Mouse (Mus musculus): ENCODE measurements around the gene Fam114a1.
A peak's percentile ranks its signal among the peaks of the same experiment; 100 is the strongest.

Gene Fam114a1

DNA sequence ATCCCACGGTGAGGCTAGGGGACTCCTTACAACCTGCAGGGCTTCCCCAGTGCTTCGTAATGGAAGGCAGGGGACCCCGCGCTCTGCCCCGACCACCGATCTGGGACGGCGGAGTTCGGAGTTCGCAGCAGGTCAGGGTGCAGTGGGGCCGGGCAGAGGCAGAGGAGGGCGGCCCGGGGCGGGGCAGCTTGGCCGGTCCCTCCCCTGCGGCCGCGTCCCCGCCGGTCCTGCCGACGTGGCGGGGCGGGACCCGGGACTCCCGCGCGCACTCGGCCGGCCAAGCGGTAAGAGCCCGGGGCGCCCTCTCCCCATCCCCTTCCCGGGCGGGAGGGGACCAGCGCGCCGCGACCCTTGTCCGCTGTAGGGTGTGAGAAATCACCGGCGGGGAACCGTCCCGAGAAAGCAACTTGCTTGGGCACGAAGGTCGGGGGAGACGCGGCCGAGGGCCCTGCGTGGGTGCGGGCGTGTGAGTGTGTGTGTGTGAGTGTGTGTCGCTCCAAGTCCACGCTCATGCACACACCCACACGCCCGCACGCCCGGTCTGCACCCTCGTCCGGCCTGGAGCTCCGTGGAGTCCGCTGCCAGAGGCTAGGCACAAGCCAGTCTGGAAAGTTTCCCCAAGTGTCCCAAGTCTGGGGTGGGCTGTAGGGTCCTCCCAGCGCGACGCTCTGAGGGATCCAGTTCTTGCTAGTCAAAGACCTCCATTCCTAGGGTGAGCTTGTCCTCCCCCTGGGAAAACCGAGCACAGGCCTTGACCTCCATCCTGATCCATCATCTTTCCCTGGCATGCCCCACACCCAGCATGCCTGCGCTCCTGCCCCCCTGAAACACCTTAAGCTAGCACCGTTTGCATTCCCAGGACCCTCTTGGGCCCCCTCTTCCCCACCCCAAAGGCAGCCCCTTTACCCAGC, at the start of gene Fam114a1:
Gene Fam114a1, plus strand, starts transcription at position 211 of the 911 bp plus-strand sequence.
- DNase-seq (ENCODE audit: low read depth), result peak; percentile 40

DNA sequence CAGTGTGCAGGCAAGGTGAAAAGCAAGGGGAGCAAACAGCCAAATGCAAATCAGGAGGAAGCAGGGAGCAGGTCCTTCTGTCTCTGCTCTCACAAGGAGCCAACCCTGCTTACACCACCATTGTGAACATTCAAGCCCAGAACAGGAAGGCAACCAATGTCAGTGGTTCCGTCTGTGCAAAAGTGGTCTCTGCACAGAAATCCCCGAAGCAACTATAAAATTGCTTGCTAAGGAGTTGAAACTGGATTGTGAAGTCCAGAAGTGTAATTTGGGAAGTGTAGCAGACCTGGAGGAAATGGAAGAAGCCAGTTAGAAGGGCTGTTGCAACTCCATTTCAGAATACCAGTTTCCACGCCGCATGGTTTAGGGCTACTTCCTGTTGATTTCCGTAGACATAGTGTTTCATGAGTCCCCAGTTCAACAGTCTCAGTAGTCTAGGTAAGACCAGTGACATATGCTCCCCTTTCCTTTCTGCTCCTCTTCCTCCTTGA, 46.9 kb upstream of the Fam114a1 start:
- no peak for DNase-seq (ENCODE audit: low read depth)

DNA sequence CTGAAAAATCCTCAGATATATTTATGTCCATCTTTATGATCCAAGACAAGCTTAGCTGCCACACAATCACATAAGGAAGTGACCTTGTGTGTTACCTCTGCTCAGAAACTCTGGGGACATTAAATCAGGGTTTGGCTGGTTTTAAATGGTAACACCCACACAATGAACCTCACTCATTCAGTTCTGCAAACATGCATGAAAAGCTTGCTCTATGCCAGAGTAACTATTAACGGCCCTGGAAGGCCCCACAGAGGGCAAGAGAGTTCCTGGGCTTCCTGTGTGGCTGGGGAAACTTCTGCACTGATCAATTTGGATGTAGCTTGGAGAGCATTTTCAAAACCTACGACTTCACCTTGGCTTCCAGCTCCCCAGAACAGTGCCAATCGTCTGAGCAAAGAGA, 37.7 kb upstream of the Fam114a1 start:
- no peak for DNase-seq (ENCODE audit: low read depth)

DNA sequence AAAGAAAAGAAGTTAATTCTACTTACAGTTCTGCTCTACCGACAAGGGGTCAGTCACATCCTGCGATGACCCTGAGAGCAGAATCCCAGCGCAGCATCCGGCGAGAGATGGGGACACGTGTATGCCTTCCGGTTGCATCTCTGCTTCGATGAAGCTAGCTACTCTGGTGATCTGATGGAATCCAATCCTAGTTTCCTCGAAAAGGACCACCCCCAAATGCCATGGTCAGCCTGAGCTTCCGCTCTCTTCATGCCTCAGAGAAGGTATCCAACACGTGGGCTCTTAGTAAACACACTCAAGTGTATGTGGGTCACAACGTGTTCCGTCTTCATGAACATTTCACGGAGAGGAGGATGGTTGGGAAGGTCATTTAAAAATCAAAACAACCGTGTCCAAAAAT, 37.1 kb upstream of the Fam114a1 start:
- no peak for DNase-seq (ENCODE audit: low read depth)

DNA sequence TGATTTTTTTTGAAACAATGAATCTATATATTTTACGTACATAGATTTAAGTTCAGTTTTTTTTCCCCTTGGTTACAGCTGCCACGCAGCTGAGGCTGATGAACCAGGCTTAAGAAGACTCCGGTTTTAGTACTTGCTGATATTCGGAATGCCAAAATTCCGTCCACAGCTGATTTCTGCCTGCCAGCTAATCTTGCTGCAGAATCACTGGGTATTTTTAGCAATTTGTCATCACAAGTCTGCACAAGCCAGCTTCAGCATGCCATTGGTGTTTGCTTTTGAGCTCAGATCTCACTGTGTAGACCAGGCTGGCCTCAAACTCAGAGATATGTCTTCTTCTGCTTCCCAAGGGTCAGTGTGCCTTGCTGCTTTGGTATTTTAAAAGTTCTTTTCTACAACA, 18.4 kb upstream of the Fam114a1 start:
- no peak for DNase-seq (ENCODE audit: low read depth)

DNA sequence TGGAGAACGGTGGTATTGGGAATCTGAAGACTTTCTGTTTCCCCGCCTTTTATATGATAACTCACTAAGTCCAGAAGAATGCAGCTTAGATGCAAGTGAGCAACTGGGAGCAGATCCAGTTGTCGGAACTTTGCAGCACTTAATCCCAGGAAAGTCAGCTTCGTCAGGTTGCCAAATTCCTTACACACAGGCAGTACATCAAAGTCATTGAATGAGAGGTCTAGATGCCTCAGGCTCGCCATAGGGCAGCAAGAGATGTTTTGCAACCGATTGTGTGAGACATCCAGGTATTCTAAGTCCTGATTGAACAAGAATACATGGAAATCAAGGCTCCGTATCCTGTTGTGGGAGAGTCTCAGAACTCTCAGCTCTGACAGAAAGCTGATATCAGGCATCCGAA, 14.9 kb upstream of the Fam114a1 start:
- no peak for DNase-seq (ENCODE audit: low read depth)

DNA sequence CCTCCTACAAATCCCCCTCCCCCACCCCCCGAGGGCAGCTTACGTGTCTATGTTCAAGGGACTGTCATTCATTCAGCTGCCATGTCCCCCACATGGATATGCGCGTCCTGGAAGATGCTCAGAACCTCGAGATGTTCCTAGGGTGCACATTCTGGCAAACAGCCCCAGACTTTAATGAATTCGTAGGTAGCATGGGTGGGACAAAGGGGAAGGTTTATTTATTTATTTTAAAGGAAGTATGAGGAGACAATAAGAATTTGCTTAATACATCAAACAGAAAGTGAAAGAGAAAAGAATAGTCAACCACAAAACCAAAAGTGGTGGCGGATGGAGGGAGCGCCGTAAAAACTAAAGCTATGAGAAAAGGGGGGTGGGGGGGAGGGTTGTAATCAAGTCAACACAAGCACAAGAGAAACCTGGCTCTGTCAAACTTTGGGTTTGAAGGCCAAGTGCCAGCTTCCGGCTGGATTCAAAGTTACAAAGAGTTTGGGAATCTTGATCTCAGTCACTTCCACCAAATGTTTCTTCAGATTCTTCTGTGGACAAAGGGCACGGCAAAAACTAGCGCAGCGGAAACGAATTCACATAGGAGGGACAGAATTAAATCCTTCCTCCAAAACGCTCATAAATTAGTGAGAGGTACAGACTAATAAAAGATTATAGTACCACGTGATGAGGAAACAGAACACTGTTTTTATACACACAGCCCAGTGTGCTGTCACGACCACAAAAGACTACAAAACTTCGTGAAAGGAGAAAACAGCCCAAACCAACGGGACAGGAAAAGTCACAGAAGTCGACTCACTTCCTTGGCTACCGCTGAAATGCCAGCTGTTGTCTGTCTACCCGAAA, 10.7 kb upstream of the Fam114a1 start:
- DNase-seq (ENCODE audit: low read depth), result no peak

DNA sequence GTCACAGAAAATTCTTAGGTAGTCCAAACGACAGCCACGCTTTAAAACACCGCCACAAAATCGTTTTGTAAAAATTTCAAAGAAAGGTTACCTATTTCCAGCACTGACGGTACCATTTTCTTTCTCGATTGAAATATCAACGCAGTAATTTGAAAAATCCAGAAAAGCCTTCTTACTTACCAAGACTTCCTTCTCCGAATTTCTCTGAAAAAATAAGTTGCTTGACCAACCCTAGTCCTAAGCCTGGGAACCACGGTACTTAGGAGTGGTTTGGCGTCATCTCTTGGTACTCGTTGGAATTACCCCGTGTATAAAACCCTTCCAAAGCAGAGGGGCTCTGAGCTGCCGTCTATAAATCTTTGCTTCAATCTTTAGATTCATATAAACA, 10.0 kb upstream of the Fam114a1 start, which contains the start of gene Tlr6:
Gene Tlr6, minus strand, starts transcription at position 255 of the 388 bp plus-strand sequence.
- DNase-seq (ENCODE audit: low read depth), result no peak

DNA sequence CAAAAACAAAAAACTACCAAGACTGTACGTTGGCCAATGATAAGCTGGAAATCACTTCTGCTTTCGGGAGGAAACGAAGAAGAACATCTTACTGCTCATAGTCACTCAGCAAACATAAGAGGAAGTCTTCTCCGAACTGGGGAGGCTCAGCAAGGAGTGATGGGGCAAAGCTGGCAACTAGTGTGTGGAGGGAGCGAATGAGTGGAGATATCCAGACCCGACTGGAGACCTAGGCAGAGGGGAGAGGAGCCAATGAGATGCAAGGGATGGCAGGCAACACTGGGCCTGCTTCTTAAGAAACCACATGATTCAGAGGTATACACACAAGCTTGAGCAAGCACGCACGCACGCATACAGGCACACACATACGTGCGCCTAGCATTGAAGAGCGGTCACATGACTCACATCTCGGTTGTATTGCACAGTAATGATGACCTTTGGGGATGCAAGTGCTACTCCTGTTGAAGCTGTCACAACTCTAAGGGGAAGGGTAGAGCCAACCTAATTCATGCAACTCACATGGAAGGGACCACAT, 8.9 kb upstream of the Fam114a1 start:
- no peak for DNase-seq (ENCODE audit: low read depth)

DNA sequence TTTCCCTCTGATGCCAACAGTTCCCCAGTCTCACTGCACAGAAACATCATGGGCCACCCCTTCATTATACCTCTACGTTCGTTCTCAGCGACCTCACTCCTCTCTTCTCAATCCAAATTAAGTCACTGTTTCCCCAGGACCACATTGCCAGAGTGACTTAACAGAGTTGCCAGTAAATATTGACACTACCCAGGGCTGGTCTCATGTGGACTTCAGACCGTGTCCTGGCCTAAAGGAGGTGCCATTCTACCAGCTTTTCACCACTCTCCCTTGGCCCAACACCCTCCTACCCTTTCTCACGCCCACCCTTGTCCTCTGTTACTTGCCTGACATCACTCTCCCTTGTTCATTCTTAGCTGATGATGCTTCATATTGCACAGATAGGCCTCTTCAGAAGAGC, 6.6 kb upstream of the Fam114a1 start:
- DNase-seq (ENCODE audit: low read depth), result no peak

DNA sequence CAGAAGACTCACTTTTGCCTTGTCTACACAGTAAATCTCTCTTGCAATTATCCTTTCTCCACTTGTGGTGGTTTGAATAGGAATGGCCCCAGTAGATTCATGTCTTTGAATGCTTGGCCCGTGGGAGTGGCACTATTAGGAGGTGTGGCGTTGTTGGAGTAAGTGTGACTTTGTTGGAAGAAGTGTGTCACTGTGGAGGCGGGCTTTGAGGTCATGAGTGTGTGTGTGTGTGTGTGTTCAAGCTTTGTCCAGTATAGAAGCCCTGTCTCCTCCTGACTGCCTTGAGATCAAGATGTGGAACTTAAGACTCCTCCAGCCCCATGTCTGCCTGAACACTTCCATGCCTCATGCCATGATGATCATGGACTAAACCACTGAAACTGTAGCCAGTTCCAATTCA, 6.1 kb upstream of the Fam114a1 start:
- DNase-seq (ENCODE audit: low read depth), result no peak

DNA sequence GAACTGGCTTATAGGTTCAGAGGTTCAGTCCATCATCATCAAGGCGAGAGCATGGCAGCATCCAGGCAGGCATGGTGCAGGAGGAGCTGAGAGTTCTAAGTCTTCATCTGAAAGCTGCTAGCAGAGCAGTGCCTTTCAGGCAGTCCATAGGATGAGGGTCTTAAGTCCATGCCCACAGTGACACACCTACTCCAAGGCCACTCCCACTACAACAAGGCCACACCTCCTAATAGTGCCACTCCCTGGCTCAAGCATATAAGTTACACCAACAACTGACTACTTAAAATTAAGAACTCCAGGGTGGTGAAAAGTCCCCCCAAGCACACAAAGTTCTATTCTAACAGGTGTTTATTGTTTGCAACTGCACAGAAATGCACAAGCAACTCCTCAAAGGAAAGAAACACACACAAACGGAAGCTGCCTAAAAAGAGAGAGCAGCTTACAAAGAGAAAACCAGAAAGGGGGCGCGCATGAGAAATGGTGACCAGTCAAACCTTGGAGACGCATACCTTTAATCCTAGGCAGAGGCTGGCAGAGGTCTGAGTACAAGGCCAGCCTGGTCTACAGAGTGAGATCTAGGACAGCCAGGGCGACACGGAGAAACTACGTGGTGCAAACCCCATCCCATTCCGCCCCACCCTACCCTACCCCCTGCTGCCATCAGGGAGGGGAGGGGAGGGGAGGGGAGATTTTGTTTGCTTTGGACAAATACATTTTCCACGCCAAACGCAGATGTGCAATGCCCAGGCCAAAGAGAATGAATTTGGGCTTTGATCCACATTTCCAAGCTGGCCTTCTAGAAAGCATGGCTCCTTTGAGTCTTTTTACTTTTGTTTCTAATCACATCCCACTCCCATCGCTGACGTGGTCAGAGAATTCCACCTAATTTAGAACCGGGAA, 660 bp upstream of the Fam114a1 start:
- DNase-seq (ENCODE audit: low read depth), result peak; percentile 25

DNA sequence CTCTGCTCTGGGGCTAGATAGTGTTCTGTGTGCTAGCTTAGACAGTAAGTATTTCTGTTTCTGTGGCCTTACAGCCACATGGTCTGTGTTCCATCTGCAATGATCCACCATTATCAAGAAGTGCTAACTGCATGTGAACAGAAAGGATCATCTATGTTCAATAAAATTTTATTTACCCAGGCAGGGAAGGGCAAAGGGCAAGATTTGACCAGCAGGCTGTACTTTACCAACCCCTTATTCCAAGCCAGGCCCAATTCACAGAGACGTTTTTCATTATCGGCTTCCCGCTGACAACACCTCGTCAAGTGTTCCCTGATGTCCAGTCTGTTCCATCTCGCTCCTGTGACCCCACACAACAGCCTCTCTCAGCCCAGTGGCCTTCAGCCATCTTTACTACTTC, 5.2 kb downstream of the Fam114a1 start:
- DNase-seq (ENCODE audit: low read depth), result no peak

DNA sequence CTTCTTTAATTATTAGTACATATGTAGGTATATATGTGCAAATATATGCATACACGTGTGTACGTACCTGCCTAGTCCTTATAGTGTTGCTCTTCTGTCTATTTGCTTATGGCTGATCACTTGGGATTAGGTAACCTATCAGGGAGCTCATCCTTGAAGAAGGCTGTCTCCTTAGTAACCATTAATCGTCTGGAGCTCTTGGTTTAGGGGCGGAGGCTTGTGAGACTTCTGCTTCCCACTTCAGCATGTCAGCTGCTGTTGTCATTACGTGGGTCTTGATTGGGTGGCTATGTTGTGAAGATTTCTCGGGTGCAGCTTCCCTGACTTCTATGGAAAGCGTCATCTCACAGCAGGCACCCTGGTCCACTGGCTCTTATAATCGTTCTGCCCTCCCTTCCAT, 7.3 kb downstream of the Fam114a1 start:
- no peak for DNase-seq (ENCODE audit: low read depth)

DNA sequence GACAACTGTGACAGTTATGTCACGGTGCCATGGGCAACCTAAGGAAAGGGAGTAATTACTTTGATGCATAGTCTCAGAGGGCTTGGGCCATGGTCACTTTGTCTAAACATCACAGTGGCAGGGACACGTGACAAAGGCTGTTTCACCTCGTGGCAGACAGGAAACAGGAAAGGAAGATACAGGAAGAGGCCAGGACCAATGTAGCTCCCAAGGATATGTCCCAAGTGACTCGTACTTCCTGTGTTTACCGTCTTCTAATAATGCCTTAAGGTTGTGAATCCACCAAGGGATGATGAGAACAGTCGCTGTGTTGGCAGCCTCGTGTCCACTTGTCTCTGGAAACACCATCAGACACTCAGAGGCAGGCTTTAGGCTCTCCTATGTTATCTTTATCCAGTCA, 16.1 kb downstream of the Fam114a1 start:
- no peak for DNase-seq (ENCODE audit: low read depth)

DNA sequence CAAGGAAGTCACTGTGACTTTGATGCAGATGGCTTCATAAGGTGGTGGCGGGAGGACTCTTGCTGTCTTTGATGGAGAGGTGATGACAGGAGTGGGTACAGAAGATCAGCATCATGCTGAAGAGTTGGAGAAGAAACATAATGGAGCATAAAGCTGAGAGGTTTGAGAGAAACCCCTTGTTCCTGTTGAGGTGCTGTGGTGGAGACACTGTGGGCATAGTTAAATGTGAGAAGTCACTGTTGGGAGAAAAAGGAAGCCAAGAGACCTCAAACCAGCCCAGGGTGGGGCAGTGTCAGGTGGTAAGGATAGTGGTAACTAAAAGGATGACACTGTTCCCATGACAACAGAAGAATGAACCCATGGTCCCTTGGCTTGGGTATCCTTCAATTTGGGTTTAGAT, 20.1 kb downstream of the Fam114a1 start:
- DNase-seq (ENCODE audit: low read depth), result no peak

DNA sequence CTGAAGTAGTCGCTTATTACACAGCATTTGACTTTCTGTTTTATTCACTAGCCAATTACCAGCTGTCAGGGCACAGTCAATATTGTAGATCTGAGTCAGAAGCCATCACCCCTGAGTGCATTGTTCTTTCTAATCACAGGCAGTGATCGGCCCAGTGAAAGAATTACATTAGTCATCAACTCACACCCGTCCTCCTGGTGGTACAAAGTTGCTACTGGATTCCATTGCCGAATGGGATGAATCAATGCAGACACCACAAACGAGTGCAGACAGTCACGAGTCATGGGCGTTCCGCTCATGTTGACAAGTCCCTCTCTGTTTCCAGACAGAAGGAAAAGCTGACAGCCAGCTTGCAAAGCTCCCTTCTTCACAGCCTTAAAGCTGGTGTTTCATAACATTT, 22.7 kb downstream of the Fam114a1 start:
- peak; percentile 89 for DNase-seq (ENCODE audit: low read depth)

DNA sequence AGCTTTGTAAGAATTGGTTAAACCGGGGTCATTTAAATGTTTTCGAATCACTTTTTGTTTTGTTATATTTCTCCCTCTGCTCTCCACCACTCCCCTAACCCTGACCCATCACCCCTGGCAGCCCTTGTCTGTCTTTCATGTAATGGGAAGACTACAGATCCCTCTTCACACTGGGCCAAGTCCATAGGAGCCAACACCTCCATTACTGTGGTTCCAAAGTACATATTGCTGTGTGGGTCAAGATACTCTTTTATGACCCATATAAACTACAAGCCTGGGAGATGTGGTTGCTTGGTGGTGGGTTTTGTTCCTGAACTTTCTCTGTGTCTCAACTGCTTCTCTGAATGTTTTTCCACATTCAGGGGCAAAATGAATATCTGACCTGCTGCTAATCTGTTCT, 25.5 kb downstream of the Fam114a1 start:
- no peak for DNase-seq (ENCODE audit: low read depth)

DNA sequence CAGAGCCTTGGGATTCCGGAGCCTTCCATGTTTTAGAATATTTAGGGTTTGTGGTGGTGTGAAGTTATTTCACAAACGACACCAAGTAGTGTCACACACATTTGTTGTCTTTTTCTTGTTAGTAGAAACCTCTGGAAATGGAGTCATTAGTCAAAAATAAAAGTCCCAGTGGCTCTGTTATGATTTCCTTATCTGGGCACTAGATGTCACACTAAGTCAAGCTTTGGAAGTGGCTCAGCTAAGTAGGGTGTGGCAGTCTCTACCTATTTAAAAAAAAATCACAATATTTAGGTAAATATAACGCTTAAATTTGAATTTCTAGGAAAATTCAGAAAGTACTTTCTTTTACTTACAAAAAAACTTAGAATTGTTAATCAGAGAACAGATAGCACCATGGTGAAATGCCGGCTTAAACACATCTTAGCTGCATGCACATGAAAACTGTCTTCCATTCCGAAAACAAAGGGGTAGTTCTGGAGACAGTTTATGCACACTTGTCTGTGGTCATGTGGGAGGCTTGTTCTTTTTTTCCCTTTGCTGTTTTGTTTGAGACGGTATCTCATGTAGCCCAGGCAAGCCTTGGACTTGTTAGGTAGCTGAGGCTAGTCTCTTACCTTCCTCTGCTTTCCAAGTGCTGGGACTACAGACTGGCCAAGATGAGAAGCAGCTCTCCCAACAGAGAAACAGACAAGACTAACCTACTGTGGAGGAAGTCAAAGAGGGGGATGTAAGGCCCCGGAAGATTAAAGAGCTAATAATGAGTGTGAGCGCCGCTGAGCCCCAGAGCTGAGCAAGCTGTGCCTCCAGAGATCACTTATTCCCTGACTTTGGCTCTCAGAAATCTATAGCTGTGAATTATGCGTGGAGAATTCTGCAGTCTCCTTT, 33.3 kb downstream of the Fam114a1 start:
- DNase-seq (ENCODE audit: low read depth), result no peak

DNA sequence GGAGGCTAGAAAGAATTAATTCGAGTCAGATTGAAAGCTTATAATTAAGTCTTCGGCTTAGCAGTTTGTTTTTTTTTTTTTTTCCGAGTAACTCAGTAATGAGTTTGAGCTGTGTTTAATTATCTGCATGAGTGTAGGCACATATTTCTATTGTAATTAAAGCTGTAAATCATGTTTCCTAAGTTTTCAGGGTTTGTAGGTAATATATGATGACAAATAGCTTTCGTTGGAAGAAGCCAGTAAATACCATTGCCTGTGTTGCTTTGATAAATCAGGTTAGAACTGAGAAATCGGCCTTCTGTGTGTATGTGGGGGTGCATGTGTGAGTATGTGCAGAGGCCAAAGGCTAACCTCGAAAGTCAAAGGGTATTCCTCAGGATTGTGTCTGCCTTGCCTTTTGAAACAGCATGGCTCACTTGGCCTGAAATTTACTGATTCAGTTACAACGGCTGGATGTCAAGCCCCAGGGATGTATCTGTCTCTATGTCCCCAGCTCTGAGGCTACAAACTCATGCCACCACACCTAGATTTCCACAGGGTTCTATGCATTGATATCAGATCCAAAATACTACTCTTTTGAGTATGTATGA, 34.2 kb downstream of the Fam114a1 start:
- no peak for DNase-seq (ENCODE audit: low read depth)

Measured in fibroblast of lung, adult 2 months (primary cell).